Mouse (Mus musculus) neural tube, embryonic 13.5 days (tissue): ENCODE results near the gene Tcp11l2. TPM values are rescaled to one million over a fixed set of nuclear protein-coding genes. Genes with fewer than 3 reads are reported as not detected.
A peak's percentile ranks its signal among the peaks of the same experiment; 100 is the strongest.

Experiments used
- ATAC-seq: fragments of 200-750 bp; cut with Nextera tagmentation; 2 replicates; pipeline ENCODE4 v1.8.0; 2017; ENCODE audit warnings: low read depth, mild to moderate bottlenecking, moderate TSS enrichment, moderate library complexity
- H3K27ac ChIP-seq: fragments of 300-500 bp; sonication (generic); replicated peaks from 2 replicates; pipeline ENCODE4 v1.5.1; 2015; ENCODE audit warnings: moderate library complexity, mild to moderate bottlenecking, inconsistent platforms
- H3K27me3 ChIP-seq: fragments of 300-500 bp; sonication (generic); 2 replicates; pipeline ENCODE4 v1.6.1; 2015; ENCODE audit warnings: mild to moderate bottlenecking, inconsistent platforms
- H3K36me3 ChIP-seq: fragments of 300-500 bp; sonication (generic); 2 replicates; pipeline ENCODE4 v1.6.1; 2015; ENCODE audit warnings: mild to moderate bottlenecking, inconsistent platforms
- H3K4me1 ChIP-seq: fragments of 300-500 bp; sonication (generic); replicated peaks from 2 replicates; pipeline ENCODE4 v1.6.1; 2015; ENCODE audit warnings: inconsistent platforms
- H3K4me2 ChIP-seq: fragments of 300-500 bp; sonication (generic); 2 replicates; pipeline ENCODE4 v1.6.1; 2015; ENCODE audit warnings: inconsistent platforms, mild to moderate bottlenecking, moderate library complexity
- H3K4me3 ChIP-seq: fragments of 300-500 bp; sonication (generic); 2 replicates; pipeline ENCODE4 v1.5.1; 2015; ENCODE audit warnings: mild to moderate bottlenecking, inconsistent platforms
- H3K9ac ChIP-seq: fragments of 300-500 bp; sonication (generic); 2 replicates; pipeline ENCODE4 v1.6.1; 2015; ENCODE audit warnings: moderate library complexity, mild to moderate bottlenecking, inconsistent platforms
- H3K9me3 ChIP-seq: fragments of 300-500 bp; sonication (generic); 2 replicates; pipeline ENCODE4 v1.6.1; 2016; ENCODE audit warnings: inconsistent platforms
- WGBS: fragments of 180-500 bp; shearing (Covaris S2); methylation state at CpG from one replicate; pipeline ENCODE4 v1.1.7; 2015; 5-methylcytosine and 5-hydroxymethylcytosine counted together
- polyA plus RNA-seq: library from polyadenylated mRNA; unstranded; fragments of >200 nt; fragmentation: Nextera tagmentation; extraction: Ambion mirVana; gene quantifications from 2 replicates; pipeline ENCODE4 v1.2.1, GENCODE M21; 2015

Tcp11l2 gene
- polyA plus RNA-seq, result 30.2 and 34.1 TPM in 2 replicates

DNA sequence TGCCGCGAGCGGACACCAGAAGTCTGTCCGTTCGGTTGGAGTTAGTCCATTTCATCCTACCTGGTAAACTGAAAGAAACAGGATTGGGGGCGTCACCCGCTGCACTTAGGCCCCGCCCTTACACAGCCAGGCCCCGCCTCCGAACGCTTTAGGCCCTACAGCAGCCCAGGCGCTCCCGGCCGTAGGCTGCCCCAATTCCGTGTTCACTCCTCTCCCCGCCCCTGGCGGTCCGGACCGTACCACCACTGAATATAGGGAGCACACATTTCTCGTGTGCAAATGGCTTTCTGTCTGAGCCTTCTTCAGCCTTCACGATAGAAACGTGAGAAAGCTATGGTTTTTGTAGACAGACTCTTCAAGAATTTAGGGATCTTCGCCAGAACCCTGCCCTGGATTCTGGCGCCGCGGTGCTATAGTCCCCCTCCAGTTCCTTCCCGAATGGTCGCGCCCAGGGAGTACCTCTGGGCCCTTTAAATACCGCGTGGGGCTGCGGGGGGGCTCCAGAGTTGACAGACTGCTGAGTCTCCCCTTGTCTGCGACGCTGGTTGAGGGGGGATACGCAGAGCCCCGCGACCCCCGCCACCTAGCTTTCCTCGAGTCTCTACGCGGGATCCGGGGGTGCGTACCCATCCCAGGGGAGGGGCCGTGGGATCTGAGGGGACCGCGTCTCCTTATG is at the start of gene Tcp11l2:
Gene Tcp11l2 (plus strand): TSS at position 232 of the 676 bp plus-strand sequence.
- peak within 1 kb of the TSS; percentile 59 for H3K27ac ChIP-seq
- peak within 1 kb of the TSS; percentile 83 for H3K9ac ChIP-seq
- H3K4me1 ChIP-seq, result peaks cover 15% of the 10 kb centered on the region
- ATAC-seq, result peak; percentile 99
- H3K9me3 ChIP-seq, result no peaks in the 10 kb centered on the region
- peaks cover 10% of the 10 kb centered on the region for H3K27me3 ChIP-seq
- peak within 1 kb of the TSS; percentile 79 for H3K4me2 ChIP-seq
- peak within 1 kb of the TSS; percentile 92 for H3K4me3 ChIP-seq
- no peaks in the 10 kb centered on the region for H3K36me3 ChIP-seq
- 1% methylated on average over 46 of the region's 46 CpGs for WGBS

GRCm38 (mm10) chr10:84527070-84527469 is 49.4 kb upstream of the Tcp11l2 start:
- WGBS, result 82% methylated on average over 5 of the region's 5 CpGs

DNA sequence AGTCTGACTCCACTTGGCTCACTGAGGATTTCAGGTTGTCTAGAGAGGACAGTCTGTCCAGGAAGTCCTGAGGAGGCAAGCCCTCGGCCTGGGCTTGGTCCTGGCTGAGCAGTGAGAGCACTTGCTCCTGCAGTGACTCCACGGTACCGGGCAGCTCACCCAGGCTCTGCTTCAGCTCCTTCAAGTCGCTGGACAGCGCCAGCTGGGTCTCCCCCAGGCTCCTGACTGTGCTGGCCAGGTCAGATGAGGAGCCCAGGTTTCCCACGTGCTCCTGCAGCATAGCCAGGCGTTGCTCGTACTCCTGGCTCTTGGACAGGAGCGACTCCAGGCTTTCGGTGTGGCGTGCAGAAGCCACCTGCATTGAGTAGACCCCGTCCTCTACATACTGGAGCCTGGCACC is 48.8 kb upstream of the Tcp11l2 start:
- no peaks in the 10 kb centered on the region for H3K9me3 ChIP-seq
- H3K36me3 ChIP-seq, result peaks cover 44% of the 10 kb centered on the region
- no peak for ATAC-seq

More at GRCm38 (mm10) chr10:84527070-84527469, 49.4 kb upstream of the Tcp11l2 start:
- H3K4me2 ChIP-seq, result no peak overlapping the region
- H3K9ac ChIP-seq, result no peak overlapping the region
- no peak for ATAC-seq
- no peak overlapping the region for H3K4me3 ChIP-seq
- no peaks in the 10 kb centered on the region for H3K27me3 ChIP-seq
- no peak overlapping the region for H3K27ac ChIP-seq
- peaks cover 37% of the 10 kb centered on the region for H3K4me1 ChIP-seq
- H3K9me3 ChIP-seq, result no peaks in the 10 kb centered on the region
- H3K36me3 ChIP-seq, result peaks cover 44% of the 10 kb centered on the region

GRCm38 (mm10) chr10:84530388-84530787 is 46.0 kb upstream of the Tcp11l2 start:
- peaks cover 54% of the 10 kb centered on the region for H3K4me1 ChIP-seq
- H3K4me3 ChIP-seq, result peak overlapping the region; percentile 92
- H3K9me3 ChIP-seq, result no peaks in the 10 kb centered on the region
- 0 out of 2 replicates have a peak overlapping the region, but pooled peaks have one; percentile 28 for H3K27ac ChIP-seq
- peak overlapping the region; percentile 66 for H3K4me2 ChIP-seq
- H3K36me3 ChIP-seq, result peaks cover 35% of the 10 kb centered on the region
- no peak for ATAC-seq
- no peaks in the 10 kb centered on the region for H3K27me3 ChIP-seq
- H3K9ac ChIP-seq, result peak overlapping the region; percentile 97
- WGBS, result 90% methylated on average over 8 of the region's 8 CpGs

More for the DNA sequence above, 48.8 kb upstream of the Tcp11l2 start:
- H3K27me3 ChIP-seq, result no peaks in the 10 kb centered on the region
- peaks cover 42% of the 10 kb centered on the region for H3K4me1 ChIP-seq
- 87% methylated on average over 12 of the region's 12 CpGs for WGBS
- no peak overlapping the region for H3K4me3 ChIP-seq
- no peak overlapping the region for H3K9ac ChIP-seq
- no peak overlapping the region for H3K4me2 ChIP-seq
- no peak overlapping the region for H3K27ac ChIP-seq

DNA sequence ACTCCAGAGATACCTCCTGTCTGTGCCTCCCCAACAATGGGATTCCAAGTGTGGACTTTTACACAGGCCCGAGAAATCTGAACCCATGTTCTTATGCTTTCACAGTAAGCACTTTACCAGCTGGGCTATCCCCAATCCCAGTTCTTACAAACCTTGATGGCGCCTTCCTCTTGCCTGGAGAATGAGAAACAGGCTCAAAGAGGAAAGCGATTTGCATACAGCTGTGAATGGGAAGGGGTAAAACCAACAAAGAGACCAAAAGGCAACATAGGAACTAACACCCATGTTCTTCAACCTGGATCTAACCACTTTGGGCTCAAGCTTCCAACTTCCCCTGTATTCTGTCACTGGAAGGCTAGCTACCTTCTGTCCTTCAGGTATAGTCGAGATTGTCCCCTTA is 44.9 kb upstream of the Tcp11l2 start:
- Histone ChIP-seq H3K4me2 (peak overlapping the region; percentile 66), H3K36me3 (peaks cover 25% of the 10 kb centered on the region), H3K27me3 (no peaks in the 10 kb centered on the region), H3K27ac (no peak overlapping the region; the same call in 1 of the 2 replicates), H3K9me3 (no peaks in the 10 kb centered on the region), H3K4me1 (peaks cover 59% of the 10 kb centered on the region), H3K9ac (peak overlapping the region; percentile 97), H3K4me3 (peak overlapping the region; percentile 92)
- ATAC-seq, result no peak
- WGBS, result 76% methylated on average over 4 of the region's 4 CpGs

DNA sequence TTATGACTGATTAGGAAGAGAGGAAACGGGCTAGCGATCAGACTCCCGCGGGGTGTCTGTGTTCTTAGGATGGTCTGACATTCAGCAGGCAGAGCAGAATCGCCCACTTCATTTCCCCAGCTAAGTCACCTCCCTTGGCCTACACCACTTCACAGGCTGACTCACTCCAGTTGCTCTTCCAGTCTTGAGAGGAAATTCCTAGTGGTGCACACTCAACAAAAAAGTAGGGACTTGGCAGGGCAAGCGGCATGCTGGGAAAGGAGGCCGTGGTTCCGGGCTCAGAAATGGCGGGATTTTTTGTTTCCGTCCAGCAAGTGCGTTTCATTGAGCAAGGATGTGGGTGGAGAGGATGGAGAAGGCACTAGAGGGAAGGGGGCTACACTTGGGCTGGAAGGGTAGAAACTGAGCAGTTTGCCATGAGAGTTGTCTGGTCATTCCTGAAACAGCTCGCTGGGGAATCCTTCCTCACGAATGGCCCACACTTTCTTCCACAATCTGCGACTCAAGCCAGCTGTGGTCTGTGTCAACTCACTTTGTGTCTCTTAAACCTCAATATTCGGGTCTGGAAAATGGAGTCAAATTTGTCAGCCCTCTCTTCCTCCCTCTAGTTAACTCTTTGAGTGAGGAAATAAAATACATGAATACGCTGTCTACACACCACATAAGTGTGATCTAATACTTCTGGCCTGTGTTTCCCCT is 44.1 kb upstream of the Tcp11l2 start:
- no peaks in the 10 kb centered on the region for H3K9me3 ChIP-seq
- H3K4me3 ChIP-seq, result peak overlapping the region; percentile 92
- WGBS, result 67% methylated on average over 16 of the region's 16 CpGs
- no peaks in the 10 kb centered on the region for H3K27me3 ChIP-seq
- H3K36me3 ChIP-seq, result peaks cover 17% of the 10 kb centered on the region
- H3K4me1 ChIP-seq, result peaks cover 58% of the 10 kb centered on the region
- no peak for ATAC-seq
- H3K9ac ChIP-seq, result peak overlapping the region; percentile 97
- H3K27ac ChIP-seq, result peak overlapping the region; percentile 92
- H3K4me2 ChIP-seq, result peak overlapping the region; percentile 66

- H3K27me3 ChIP-seq, result no peaks in the 10 kb centered on the region
- WGBS, result under 1% methylated on average over 66 of the region's 72 CpGs
- H3K4me3 ChIP-seq, result peak overlapping the region; percentile 92
- ATAC-seq, result peak; percentile 50
- H3K9ac ChIP-seq, result peak overlapping the region; percentile 97
- H3K4me2 ChIP-seq, result peak overlapping the region; percentile 66
- H3K36me3 ChIP-seq, result peaks cover 9% of the 10 kb centered on the region
- H3K9me3 ChIP-seq, result no peaks in the 10 kb centered on the region
- peak overlapping the region; percentile 92 for H3K27ac ChIP-seq
- peaks cover 58% of the 10 kb centered on the region for H3K4me1 ChIP-seq
Observed at GRCm38 (mm10) chr10:84532911-84533882, 43.2 kb upstream of the Tcp11l2 start.

DNA sequence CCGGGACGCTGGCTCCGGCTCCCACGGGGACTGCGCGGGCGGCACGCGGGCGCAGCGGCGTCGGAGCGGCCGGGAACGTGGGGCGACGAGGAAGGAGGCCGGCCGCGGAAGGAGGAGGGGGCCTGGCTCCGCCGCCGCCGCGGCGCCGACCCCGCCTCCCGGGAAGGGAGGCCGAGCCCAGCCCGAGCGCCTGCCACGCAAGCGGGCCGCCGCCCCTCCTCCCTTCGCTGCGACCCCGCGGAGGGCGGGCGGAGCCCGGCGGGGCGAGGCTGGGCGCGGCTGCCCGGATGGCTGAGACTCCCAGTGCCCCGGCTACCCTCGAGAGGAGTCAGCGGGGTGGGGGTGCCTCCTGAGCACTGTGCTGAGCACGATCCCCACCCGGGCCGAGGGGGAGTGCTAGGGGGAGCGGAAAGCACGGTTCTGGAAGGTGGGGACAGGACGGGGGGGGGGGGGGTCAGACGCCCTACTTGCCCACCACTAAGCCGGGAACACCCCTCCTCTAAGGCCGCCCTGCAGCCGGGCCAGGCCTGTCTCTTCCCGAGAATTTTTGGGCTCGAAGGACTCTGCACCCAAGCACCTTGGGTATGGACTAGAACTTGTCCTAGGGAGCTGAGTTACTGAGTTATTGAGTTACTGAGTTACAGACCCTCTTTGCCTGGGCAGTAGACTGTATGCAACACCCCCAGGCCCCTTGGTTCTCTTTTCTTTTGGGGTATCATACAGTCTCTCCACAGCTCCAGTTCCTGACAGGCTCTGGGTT is 42.3 kb upstream of the Tcp11l2 start, which contains the start of gene Ckap4:
Gene Ckap4 (minus strand): TSS at position 151 of the 760 bp plus-strand sequence.
- H3K4me1 ChIP-seq, result peaks cover 55% of the 10 kb centered on the region
- peak within 1 kb of the TSS; percentile 92 for H3K27ac ChIP-seq
- no peaks in the 10 kb centered on the region for H3K36me3 ChIP-seq
- H3K9ac ChIP-seq, result peak within 1 kb of the TSS; percentile 97
- peak within 1 kb of the TSS; percentile 92 for H3K4me3 ChIP-seq
- peak; percentile 88 for ATAC-seq
- H3K27me3 ChIP-seq, result no peaks in the 10 kb centered on the region
- WGBS, result 0% methylated on average over 28 of the region's 64 CpGs
- no peaks in the 10 kb centered on the region for H3K9me3 ChIP-seq
- peak within 1 kb of the TSS; percentile 66 for H3K4me2 ChIP-seq

GRCm38 (mm10) chr10:84535458-84535857 is 41.0 kb upstream of the Tcp11l2 start:
- Histone ChIP-seq H3K36me3 (no peaks in the 10 kb centered on the region), H3K9me3 (no peaks in the 10 kb centered on the region), H3K27me3 (no peaks in the 10 kb centered on the region), H3K4me3 (no peak overlapping the region), H3K4me2 (no peak overlapping the region), H3K4me1 (peaks cover 42% of the 10 kb centered on the region), H3K9ac (no peak overlapping the region), H3K27ac (no peak overlapping the region)
- ATAC-seq, result no peak
- 77% methylated on average over 5 of the region's 5 CpGs for WGBS

DNA sequence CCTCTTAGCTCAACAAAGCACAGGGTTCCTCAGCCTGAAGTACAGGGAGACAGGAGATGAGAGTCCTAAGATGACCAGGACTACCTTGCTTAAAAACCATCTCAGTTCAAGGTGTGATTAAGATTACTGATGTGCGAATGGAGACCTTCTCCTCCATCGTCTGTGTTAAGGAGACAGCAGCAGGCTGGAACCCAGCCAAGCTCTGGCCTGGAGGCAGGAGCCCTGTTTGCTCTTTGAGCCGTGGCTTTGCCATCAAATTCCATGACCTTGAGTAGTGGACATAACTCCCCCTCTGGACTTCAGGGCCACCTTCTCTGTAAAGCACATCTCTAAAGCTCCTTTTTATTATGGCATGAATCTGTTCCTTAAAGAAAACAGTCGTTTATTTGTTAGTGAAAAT is 40.6 kb upstream of the Tcp11l2 start:
- no peak overlapping the region for H3K4me3 ChIP-seq
- H3K4me2 ChIP-seq, result no peak overlapping the region
- no peak overlapping the region for H3K27ac ChIP-seq
- H3K27me3 ChIP-seq, result no peaks in the 10 kb centered on the region
- no peaks in the 10 kb centered on the region for H3K36me3 ChIP-seq
- WGBS, result 53% methylated on average over 4 of the region's 4 CpGs
- no peaks in the 10 kb centered on the region for H3K9me3 ChIP-seq
- peaks cover 38% of the 10 kb centered on the region for H3K4me1 ChIP-seq
- ATAC-seq, result no peak
- no peak overlapping the region for H3K9ac ChIP-seq

DNA sequence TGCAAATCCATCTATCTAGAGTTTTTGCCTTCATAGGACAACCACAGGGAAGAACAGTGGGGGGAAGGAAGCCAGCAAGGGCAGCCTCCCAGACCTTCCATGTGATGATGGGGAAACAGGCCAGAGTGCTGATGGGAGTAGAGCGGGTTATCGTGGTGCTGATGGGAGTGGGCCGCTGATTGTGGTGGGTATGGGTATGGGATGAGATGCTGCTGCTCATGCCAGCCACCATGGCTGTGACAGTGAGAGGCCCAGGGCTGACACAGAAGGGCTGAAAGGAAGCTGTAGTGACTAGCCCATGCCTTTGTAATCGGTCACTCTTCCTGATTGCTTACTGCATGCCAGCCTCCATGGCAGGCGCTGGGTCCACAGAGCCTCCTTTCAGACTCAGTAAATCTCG is 36.8 kb upstream of the Tcp11l2 start:
- no peak overlapping the region for H3K27ac ChIP-seq
- no peaks in the 10 kb centered on the region for H3K27me3 ChIP-seq
- H3K9me3 ChIP-seq, result no peaks in the 10 kb centered on the region
- H3K36me3 ChIP-seq, result no peaks in the 10 kb centered on the region
- no peak overlapping the region for H3K4me3 ChIP-seq
- peaks cover 10% of the 10 kb centered on the region; the same call in 1 of the 2 replicates for H3K4me1 ChIP-seq
- WGBS, result 94% methylated on average over 6 of the region's 6 CpGs
- ATAC-seq, result no peak
- no peak overlapping the region for H3K9ac ChIP-seq
- no peak overlapping the region for H3K4me2 ChIP-seq
